Mouse (Mus musculus) erythroblast, embryonic 14.5 days (primary cell): ENCODE measurements around the gene Bfsp2. TPM values are rescaled to one million over a fixed set of nuclear protein-coding genes. Genes with fewer than 3 reads are reported as not detected.
"Not testable (repeated sequence)": the region's sequence is repeated elsewhere in the genome, so short reads cannot be mapped to it uniquely, and the experiment has no call there.

Experiments
- H3K27me3 ChIP-seq: 2 replicates; pipeline ENCODE4 v1.6.1; 2012; ENCODE audit warnings: inconsistent platforms; ENCODE audit not compliant: control insufficient read depth
- H3K36me3 ChIP-seq: 2 replicates; pipeline ENCODE4 v1.6.1; 2012; ENCODE audit warnings: mild to moderate bottlenecking, inconsistent platforms; ENCODE audit not compliant: control insufficient read depth
- H3K4me1 ChIP-seq: 2 replicates; pipeline ENCODE4 v1.6.1; 2012; ENCODE audit warnings: inconsistent platforms; ENCODE audit not compliant: control insufficient read depth
- H3K4me3 ChIP-seq: replicated peaks from 2 replicates; pipeline ENCODE3; 2012; ENCODE audit warnings: moderate library complexity, mild to moderate bottlenecking, inconsistent platforms
- H3K9me3 ChIP-seq: 2 replicates; pipeline ENCODE4 v1.6.1; 2012; ENCODE audit warnings: low read length, inconsistent platforms, mixed read lengths; ENCODE audit not compliant: control insufficient read depth
- GATA1 ChIP-seq: IDR thresholded peaks from 2 replicates; pipeline ENCODE4 v1.6.1; 2012; ENCODE audit warnings: low read length, inconsistent platforms, mixed read lengths
- TAL1 ChIP-seq: IDR thresholded peaks from 3 replicates; pipeline ENCODE4 v1.6.1; 2012; ENCODE audit warnings: low read length, inconsistent platforms, mixed read lengths
- polyA plus RNA-seq: library from polyadenylated mRNA; stranded (reverse); fragments of >175 nt; gene quantifications from 2 replicates; pipeline ENCODE4 v1.2.3, GENCODE M21; 2012

The Bfsp2 gene
- polyA plus RNA-seq, 1 experiment, result 0.05 TPM

GRCm38 (mm10) chr9:103424869-103425268, 55.4 kb downstream of the Bfsp2 start:
- Histone ChIP-seq H3K9me3 (no peaks in the 10 kb centered on the region), H3K4me3 (no peak overlapping the region), H3K27me3 (no peaks in the 10 kb centered on the region), H3K36me3 (no peaks in the 10 kb centered on the region), H3K4me1 (no peaks in the 10 kb centered on the region)
- TF ChIP-seq GATA1 (no peak), TAL1 (no peak)

GRCm38 (mm10) chr9:103423951-103424350, 56.3 kb downstream of the Bfsp2 start:
- no peaks in the 10 kb centered on the region for H3K4me1 ChIP-seq
- H3K4me3 ChIP-seq, result no peak overlapping the region
- no peaks in the 10 kb centered on the region for H3K27me3 ChIP-seq

GRCm38 (mm10) chr9:103423384-103423783, 56.8 kb downstream of the Bfsp2 start:
- TF ChIP-seq GATA1 (no peak), TAL1 (no peak)
- H3K4me3 ChIP-seq, result no peak overlapping the region
- H3K4me1 ChIP-seq, result no peaks in the 10 kb centered on the region
- no peaks in the 10 kb centered on the region for H3K36me3 ChIP-seq
- no peaks in the 10 kb centered on the region for H3K27me3 ChIP-seq
- no peaks in the 10 kb centered on the region for H3K9me3 ChIP-seq

More at GRCm38 (mm10) chr9:103423951-103424350, 56.3 kb downstream of the Bfsp2 start:
- TF ChIP-seq GATA1, result no peak
- TF ChIP-seq TAL1, result no peak
- Histone ChIP-seq H3K9me3 (no peaks in the 10 kb centered on the region), H3K36me3 (no peaks in the 10 kb centered on the region)

GRCm38 (mm10) chr9:103422847-103423246, 57.4 kb downstream of the Bfsp2 start:
- no peaks in the 10 kb centered on the region for H3K9me3 ChIP-seq
- no peaks in the 10 kb centered on the region for H3K36me3 ChIP-seq
- no peak for TF ChIP-seq TAL1
- TF ChIP-seq GATA1, result no peak
- no peaks in the 10 kb centered on the region for H3K27me3 ChIP-seq
- no peak overlapping the region for H3K4me3 ChIP-seq
- no peaks in the 10 kb centered on the region for H3K4me1 ChIP-seq

- TF ChIP-seq GATA1 (no peak), TAL1 (no peak)
Measured at GRCm38 (mm10) chr9:103420844-103421243, 59.4 kb downstream of the Bfsp2 start.

GRCm38 (mm10) chr9:103418786-103419185, 61.4 kb downstream of the Bfsp2 start:
- Histone ChIP-seq H3K27me3 (no peaks in the 10 kb centered on the region), H3K9me3 (no peaks in the 10 kb centered on the region), H3K4me3 (no peak overlapping the region), H3K4me1 (no peaks in the 10 kb centered on the region), H3K36me3 (no peaks in the 10 kb centered on the region)
- TF ChIP-seq GATA1 (no peak), TAL1 (no peak)

More at GRCm38 (mm10) chr9:103420844-103421243, 59.4 kb downstream of the Bfsp2 start:
- H3K9me3 ChIP-seq, result no peaks in the 10 kb centered on the region
- H3K4me3 ChIP-seq, result no peak overlapping the region
- no peaks in the 10 kb centered on the region for H3K27me3 ChIP-seq
- H3K36me3 ChIP-seq, result no peaks in the 10 kb centered on the region
- H3K4me1 ChIP-seq, result no peaks in the 10 kb centered on the region

- not testable (repeated sequence) for H3K36me3 ChIP-seq, H3K9me3 ChIP-seq, H3K4me3 ChIP-seq, H3K27me3 ChIP-seq, H3K4me1 ChIP-seq
Measured at GRCm38 (mm10) chr9:103418267-103418666, 62.0 kb downstream of the Bfsp2 start.

- Histone ChIP-seq H3K9me3 (no peaks in the 10 kb centered on the region), H3K4me3 (no peak overlapping the region), H3K27me3 (no peaks in the 10 kb centered on the region), H3K36me3 (no peaks in the 10 kb centered on the region), H3K4me1 (no peaks in the 10 kb centered on the region)
- TF ChIP-seq GATA1 (no peak), TAL1 (no peak)
Measured at GRCm38 (mm10) chr9:103413457-103413856, 66.8 kb downstream of the Bfsp2 start.

GRCm38 (mm10) chr9:103409119-103409518, 71.1 kb downstream of the Bfsp2 start:
- Histone ChIP-seq H3K4me3 (no peak overlapping the region), H3K4me1 (no peaks in the 10 kb centered on the region), H3K27me3 (no peaks in the 10 kb centered on the region), H3K36me3 (no peaks in the 10 kb centered on the region), H3K9me3 (no peaks in the 10 kb centered on the region)
- no peak for TF ChIP-seq GATA1
- TF ChIP-seq TAL1, result no peak

GRCm38 (mm10) chr9:103408136-103408777, 72.0 kb downstream of the Bfsp2 start:
- no peaks in the 10 kb centered on the region for H3K9me3 ChIP-seq
- no peak for TF ChIP-seq TAL1
- TF ChIP-seq GATA1, result no peak
- H3K4me3 ChIP-seq, result no peak overlapping the region
- H3K27me3 ChIP-seq, result no peaks in the 10 kb centered on the region
- no peaks in the 10 kb centered on the region for H3K4me1 ChIP-seq
- H3K36me3 ChIP-seq, result no peaks in the 10 kb centered on the region
